Mouse (Mus musculus): ENCODE results near the gene Cse1l. TPM values are rescaled to one million over a fixed set of nuclear protein-coding genes. Genes with fewer than 3 reads are reported as not detected.

Gene Cse1l
- polyA plus RNA-seq, 1 experiment from 2014 or later: 134 TPM

DNA sequence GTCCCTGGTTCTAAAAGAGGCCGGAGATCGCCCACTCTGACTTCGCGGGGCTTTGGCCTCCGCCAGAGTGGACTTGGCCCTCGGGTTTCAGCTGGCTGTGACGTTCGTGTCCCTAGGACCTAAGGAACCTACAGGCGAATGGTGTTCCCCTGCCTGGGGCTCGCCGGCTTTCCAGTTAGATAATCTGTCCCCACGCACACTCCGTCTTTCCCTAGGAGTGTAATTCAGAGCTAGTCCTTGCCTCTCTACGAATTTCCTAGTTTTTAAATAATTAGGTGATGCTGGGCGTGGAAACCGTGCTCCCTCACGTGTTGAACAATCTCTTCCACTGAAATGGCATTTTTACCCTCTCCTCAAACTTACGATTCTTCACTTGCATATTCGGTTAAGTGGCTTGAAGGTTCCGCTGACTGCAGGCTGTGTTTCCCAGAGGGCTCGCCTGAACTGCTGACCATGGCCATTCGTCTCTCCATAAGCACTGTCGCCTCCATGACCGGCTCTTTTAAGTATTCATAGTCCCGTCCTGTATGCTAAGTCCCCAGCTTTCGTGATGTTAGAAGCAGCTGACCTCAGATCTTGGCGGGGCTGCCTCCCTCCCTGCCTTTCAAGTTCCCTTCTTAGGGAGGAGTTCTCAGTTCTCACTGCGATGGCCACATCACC lies 813 bp downstream of the Cse1l start:
- Histone ChIP-seq H3K4me2 (replicated peaks) (peak overlapping the region; percentile 88), H3K4me1 (peaks cover 10% of the 10 kb centered on the region), H3K36me3 (peaks cover 4% of the 10 kb centered on the region; the same call in 1 of the 2 replicates), H3K27me3 (replicated peaks) (no peaks in the 10 kb centered on the region), H3K27ac (0 out of 2 replicates have a peak overlapping the region, but pooled peaks have one; percentile 92), H3K4me3 (peak overlapping the region; percentile 87), H3K9ac (peak overlapping the region; percentile 86), H3K9me3 (no peaks in the 10 kb centered on the region)
- ATAC-seq (ENCODE audit: low FRiP score, low read depth): no peak; the same call in 1 of the 2 replicates
- WGBS: under 1% methylated on average over 28 of the region's 28 CpGs

DNA sequence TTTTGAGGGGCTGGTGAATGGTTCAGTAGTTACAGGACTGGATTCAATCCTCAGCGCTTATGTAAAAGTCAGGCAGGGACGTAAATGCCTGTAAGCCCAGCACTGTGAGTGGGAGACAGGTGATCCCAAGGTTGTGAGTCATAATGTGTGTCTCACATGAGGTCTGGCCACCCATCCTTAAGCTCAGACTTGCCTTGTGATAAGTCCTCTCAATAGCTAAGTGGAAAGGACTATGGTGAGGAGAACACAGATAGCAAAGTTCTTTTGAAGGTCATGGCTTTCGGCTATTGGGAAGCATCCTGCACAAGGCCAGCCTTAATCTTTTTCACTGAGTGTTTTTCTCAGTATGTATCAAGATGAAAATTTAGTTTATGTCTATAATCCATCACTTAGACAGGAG lies 3.9 kb downstream of the Cse1l start:
- no peak overlapping the region for H3K27ac ChIP-seq
- ATAC-seq (ENCODE audit: low FRiP score, low read depth): no peak
- H3K36me3 ChIP-seq: peaks cover 4% of the 10 kb centered on the region; the same call in 1 of the 2 replicates
- no peaks in the 10 kb centered on the region for H3K27me3 ChIP-seq (replicated peaks)
- no peak overlapping the region for H3K4me2 ChIP-seq (replicated peaks)
- WGBS: 95% methylated on average over 3 of the region's 3 CpGs
- no peaks in the 10 kb centered on the region for H3K9me3 ChIP-seq
- H3K9ac ChIP-seq: no peak overlapping the region
- no peak overlapping the region for H3K4me3 ChIP-seq
- H3K4me1 ChIP-seq: peaks cover 10% of the 10 kb centered on the region

DNA sequence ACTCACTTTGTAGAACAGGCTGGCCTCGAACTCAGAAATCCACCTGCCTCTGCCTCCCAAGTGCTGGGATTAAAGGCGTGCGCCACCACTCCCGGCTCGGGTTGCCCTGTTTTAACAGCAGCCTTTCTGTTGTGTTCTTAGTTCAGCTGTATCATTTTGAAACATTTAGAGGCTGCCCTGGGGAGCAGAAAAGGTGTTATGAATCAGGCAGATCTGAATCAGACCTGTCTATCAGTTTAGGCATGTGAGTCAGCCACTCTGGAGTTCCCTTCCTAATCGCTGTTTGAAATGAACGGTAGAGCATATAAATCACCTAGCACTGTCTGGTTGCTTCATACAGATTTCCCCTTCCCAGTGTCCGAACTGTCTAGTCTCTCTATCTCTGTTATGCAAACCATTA lies 4.7 kb downstream of the Cse1l start:
- WGBS: 92% methylated on average over 8 of the region's 8 CpGs
- no peak overlapping the region for H3K4me3 ChIP-seq
- H3K36me3 ChIP-seq: peaks cover 4% of the 10 kb centered on the region; the same call in 1 of the 2 replicates
- H3K4me1 ChIP-seq: peaks cover 10% of the 10 kb centered on the region
- H3K4me2 ChIP-seq (replicated peaks): no peak overlapping the region
- no peak overlapping the region for H3K9ac ChIP-seq
- no peaks in the 10 kb centered on the region for H3K27me3 ChIP-seq (replicated peaks)
- no peak for ATAC-seq (ENCODE audit: low FRiP score, low read depth)
- no peak overlapping the region for H3K27ac ChIP-seq
- no peaks in the 10 kb centered on the region for H3K9me3 ChIP-seq

DNA sequence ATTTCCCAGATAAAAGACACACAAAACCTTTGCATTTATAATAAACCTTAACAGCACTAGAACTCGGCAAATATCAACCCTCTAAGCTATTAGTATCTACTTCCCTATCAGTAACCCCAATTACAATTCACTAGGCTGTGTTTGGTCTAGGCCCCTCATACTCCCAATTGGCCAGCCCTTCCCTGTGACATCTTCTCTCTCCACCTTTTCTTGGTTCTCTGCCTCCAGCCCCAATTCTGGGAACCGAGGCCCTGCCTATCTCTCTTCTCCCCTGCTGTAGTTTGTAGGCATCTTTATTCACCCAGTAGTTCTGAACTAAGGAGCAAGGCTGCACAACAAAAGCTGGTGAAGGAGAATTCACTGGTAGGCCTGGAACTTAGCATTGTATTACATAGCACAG lies 18.1 kb downstream of the Cse1l start:
- no peak for ATAC-seq (ENCODE audit: low FRiP score, low read depth)

DNA sequence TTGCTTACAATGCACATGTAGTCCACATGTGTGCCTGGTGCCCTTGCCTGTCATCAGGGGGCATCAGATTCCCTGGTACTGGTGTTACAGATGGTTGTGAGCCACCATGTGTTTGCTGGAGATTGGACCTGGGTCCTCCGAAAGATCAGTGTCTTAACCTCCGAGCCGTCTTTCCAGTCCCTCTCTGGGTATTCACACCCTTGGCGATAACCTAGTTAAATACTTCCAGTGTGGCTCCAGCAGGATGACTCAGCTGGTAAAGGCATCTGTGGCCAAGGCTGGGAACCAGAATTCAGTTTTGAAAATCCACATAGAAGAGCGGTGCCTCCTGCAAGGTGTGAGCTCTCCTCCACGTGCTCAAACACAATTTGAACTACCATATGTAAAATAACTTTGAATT lies 28.1 kb downstream of the Cse1l start:
- no peak overlapping the region for H3K27ac ChIP-seq
- H3K9me3 ChIP-seq: no peaks in the 10 kb centered on the region
- H3K4me3 ChIP-seq: no peak overlapping the region
- H3K9ac ChIP-seq: no peak overlapping the region
- no peak overlapping the region for H3K4me2 ChIP-seq (replicated peaks)
- no peak for ATAC-seq (ENCODE audit: low FRiP score, low read depth)
- H3K36me3 ChIP-seq: peaks cover 80% of the 10 kb centered on the region
- 94% methylated on average over 6 of the region's 6 CpGs for WGBS
- no peaks in the 10 kb centered on the region for H3K4me1 ChIP-seq
- H3K27me3 ChIP-seq (replicated peaks): no peaks in the 10 kb centered on the region

More for the DNA sequence above, 18.1 kb downstream of the Cse1l start:
- Histone ChIP-seq H3K9me3 (no peaks in the 10 kb centered on the region), H3K9ac (no peak overlapping the region), H3K4me1 (no peaks in the 10 kb centered on the region), H3K27ac (no peak overlapping the region), H3K4me3 (no peak overlapping the region), H3K36me3 (peaks cover 77% of the 10 kb centered on the region), H3K27me3 (replicated peaks) (no peaks in the 10 kb centered on the region), H3K4me2 (replicated peaks) (no peak overlapping the region)
- WGBS: 87% methylated on average over 2 of the region's 2 CpGs

DNA sequence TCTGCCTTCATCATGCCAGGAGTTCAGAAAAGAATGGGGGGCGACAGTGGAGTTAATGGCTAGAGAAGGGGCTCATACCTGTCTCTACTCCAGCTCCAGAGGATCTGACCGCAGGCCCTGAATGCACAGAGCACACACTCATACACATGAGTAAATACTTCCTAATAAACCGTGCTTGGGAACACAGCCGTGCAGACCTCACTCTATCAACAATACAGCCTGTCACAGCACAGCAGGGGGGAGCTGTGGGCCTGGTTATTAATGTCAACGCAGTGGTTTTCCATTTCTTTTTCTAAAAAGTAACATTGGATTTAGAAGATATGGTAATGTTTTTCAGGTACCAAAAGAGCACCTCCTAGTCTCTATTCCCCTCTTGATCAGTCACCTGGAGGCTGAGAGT lies 28.6 kb downstream of the Cse1l start:
- Histone ChIP-seq H3K9ac (no peak overlapping the region), H3K4me3 (no peak overlapping the region), H3K4me2 (replicated peaks) (no peak overlapping the region), H3K27ac (no peak overlapping the region), H3K27me3 (replicated peaks) (no peaks in the 10 kb centered on the region), H3K9me3 (no peaks in the 10 kb centered on the region), H3K36me3 (peaks cover 79% of the 10 kb centered on the region), H3K4me1 (no peaks in the 10 kb centered on the region)
- 73% methylated on average over 5 of the region's 5 CpGs for WGBS
- no peak for ATAC-seq (ENCODE audit: low FRiP score, low read depth)

DNA sequence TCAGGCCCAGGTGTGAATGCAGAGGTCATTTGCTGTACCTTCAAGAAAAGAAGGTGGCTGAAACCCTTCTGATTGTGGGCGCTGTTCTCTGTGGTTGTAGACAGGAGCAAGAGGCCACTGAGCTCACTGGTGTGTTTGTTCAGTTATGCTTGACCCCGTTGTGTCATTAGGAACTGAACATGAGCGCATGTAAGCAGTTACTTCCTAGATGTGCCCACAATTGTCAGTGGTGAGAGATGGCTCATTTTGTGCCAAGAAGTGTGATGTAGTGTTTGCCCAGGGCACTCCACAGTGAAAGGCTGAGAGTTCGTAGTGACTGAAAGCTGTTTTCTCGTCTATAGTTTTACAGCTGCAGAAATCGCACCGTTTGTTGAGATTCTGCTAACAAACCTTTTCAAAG lies 29.7 kb downstream of the Cse1l start:
- Histone ChIP-seq H3K9me3 (no peaks in the 10 kb centered on the region), H3K27me3 (replicated peaks) (no peaks in the 10 kb centered on the region), H3K4me3 (no peak overlapping the region), H3K4me2 (replicated peaks) (no peak overlapping the region), H3K9ac (no peak overlapping the region), H3K4me1 (no peaks in the 10 kb centered on the region), H3K27ac (no peak overlapping the region), H3K36me3 (peaks cover 77% of the 10 kb centered on the region)
- ATAC-seq (ENCODE audit: low FRiP score, low read depth): no peak
- WGBS: 97% methylated on average over 7 of the region's 7 CpGs

DNA sequence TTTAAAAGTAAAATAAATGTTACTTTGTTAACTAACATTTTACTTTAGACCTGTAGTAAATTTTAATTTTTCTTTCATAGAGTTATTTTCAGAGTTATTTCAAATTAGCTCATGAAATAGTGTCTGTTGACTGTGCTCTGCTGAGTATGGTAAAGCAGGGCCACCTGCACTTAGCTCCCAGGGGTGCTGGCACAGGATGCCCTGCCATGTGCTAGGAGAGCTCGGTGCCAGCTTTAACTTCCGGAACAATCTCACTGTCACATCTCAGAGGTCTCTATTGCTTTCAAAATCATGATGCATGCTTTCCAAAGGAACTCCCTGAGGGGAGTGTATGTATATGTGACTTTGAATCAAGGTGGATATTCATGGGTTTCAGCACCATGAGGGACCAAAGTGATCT lies 30.3 kb downstream of the Cse1l start:
- H3K4me3 ChIP-seq: no peak overlapping the region
- H3K27ac ChIP-seq: no peak overlapping the region
- H3K27me3 ChIP-seq (replicated peaks): no peaks in the 10 kb centered on the region
- H3K36me3 ChIP-seq: peaks cover 78% of the 10 kb centered on the region
- no peak overlapping the region for H3K4me2 ChIP-seq (replicated peaks)
- 91% methylated on average over 2 of the region's 2 CpGs for WGBS
- H3K4me1 ChIP-seq: no peaks in the 10 kb centered on the region
- no peak overlapping the region for H3K9ac ChIP-seq
- no peaks in the 10 kb centered on the region for H3K9me3 ChIP-seq
- no peak for ATAC-seq (ENCODE audit: low FRiP score, low read depth)

DNA sequence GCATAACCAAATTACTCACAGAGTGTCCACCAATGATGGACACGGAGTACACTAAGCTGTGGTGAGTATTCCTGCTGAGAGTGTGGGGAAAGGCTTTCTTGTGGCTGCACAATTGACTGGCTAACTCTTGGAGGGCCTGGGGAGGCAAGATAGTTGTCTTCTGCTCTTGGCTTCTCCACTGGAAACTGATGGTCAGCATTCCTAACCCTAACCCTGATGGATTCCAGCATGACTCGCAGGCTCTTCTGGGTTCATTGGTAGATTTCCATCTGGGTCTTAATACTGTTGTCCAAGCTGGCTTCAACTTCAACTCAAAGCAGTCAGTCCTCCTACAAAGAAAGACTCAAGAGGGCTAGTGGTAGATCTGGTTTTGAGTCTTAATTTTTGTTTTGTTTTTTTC lies 37.3 kb downstream of the Cse1l start:
- peaks cover 81% of the 10 kb centered on the region for H3K36me3 ChIP-seq

DNA sequence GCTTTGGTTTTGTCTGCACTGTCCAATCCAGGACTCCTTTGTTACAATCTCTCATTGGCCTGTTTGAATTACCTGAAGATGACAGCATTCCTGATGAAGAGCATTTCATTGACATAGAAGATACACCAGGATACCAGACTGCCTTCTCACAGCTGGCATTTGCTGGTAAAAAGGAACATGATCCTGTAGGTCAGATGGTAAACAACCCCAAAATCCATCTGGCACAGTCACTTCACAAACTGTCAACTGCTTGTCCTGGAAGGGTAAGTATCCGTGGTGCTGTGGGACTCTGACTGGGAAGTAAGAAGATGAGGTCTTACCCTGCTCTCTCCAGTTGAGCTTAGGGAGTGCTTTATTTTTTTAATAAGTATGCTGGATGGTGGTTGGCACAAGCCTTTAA lies 38.5 kb downstream of the Cse1l start:
- no peak overlapping the region for H3K9ac ChIP-seq
- H3K4me2 ChIP-seq (replicated peaks): no peak overlapping the region
- no peaks in the 10 kb centered on the region for H3K4me1 ChIP-seq
- H3K4me3 ChIP-seq: no peak overlapping the region
- no peaks in the 10 kb centered on the region for H3K27me3 ChIP-seq (replicated peaks)
- H3K36me3 ChIP-seq: peaks cover 86% of the 10 kb centered on the region
- ATAC-seq (ENCODE audit: low FRiP score, low read depth): no peak
- no peak overlapping the region for H3K27ac ChIP-seq
- WGBS: 89% methylated on average over 1 of the region's 1 CpGs
- H3K9me3 ChIP-seq: no peaks in the 10 kb centered on the region

More for the DNA sequence above, 37.3 kb downstream of the Cse1l start:
- no peaks in the 10 kb centered on the region for H3K27me3 ChIP-seq (replicated peaks)
- H3K4me1 ChIP-seq: no peaks in the 10 kb centered on the region
- 94% methylated on average over 2 of the region's 2 CpGs for WGBS
- H3K27ac ChIP-seq: no peak overlapping the region
- H3K4me2 ChIP-seq (replicated peaks): no peak overlapping the region
- no peak for ATAC-seq (ENCODE audit: low FRiP score, low read depth)
- H3K9me3 ChIP-seq: no peaks in the 10 kb centered on the region
- H3K9ac ChIP-seq: no peak overlapping the region
- H3K4me3 ChIP-seq: no peak overlapping the region

DNA sequence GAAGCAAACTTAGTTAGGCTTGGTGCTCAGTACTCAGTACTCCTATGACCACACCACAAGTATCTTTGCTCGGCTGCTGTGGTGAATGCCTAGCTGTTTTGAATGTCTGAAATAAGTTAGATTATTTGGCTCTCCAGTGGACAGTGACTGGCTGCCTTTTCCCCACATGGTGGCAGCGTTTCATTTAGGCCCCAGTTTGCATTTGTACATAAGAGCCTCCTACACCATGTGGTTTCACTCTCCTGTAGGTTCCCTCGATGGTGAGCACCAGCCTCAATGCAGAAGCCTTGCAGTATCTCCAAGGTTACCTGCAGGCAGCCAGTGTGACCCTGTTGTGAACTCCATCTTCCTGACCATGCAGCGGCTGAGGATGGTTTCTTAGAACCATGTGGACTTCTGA lies 39.6 kb downstream of the Cse1l start:
- no peaks in the 10 kb centered on the region for H3K9me3 ChIP-seq
- 55% methylated on average over 4 of the region's 4 CpGs for WGBS
- H3K27ac ChIP-seq: no peak overlapping the region
- H3K4me2 ChIP-seq (replicated peaks): no peak overlapping the region
- no peak overlapping the region for H3K9ac ChIP-seq
- H3K36me3 ChIP-seq: peaks cover 91% of the 10 kb centered on the region
- H3K27me3 ChIP-seq (replicated peaks): no peaks in the 10 kb centered on the region
- no peaks in the 10 kb centered on the region for H3K4me1 ChIP-seq
- no peak for ATAC-seq (ENCODE audit: low FRiP score, low read depth)
- no peak overlapping the region for H3K4me3 ChIP-seq

DNA sequence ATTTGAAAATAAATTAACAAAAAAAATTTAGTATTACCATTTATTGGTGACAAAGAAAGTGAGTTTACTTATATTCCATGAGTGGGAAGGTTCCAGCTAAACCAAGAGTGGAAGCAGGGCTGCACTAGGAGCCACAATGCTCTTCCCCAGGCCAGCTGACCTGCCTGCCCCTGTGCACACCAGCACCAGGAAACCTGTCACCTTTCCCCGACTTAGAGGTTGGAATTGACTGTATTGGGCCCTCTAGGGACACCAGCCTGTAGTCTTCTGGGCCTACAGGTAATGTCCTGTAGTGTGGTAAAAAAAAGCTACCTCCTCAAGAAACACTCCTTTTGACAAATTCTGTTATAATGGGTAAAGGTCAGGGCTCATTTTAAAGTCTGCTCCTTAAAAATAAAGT lies 42.4 kb downstream of the Cse1l start:
- Histone ChIP-seq H3K9me3 (no peaks in the 10 kb centered on the region), H3K9ac (no peak overlapping the region), H3K27me3 (replicated peaks) (no peaks in the 10 kb centered on the region), H3K4me1 (no peaks in the 10 kb centered on the region), H3K4me3 (no peak overlapping the region), H3K27ac (no peak overlapping the region), H3K36me3 (peaks cover 89% of the 10 kb centered on the region), H3K4me2 (replicated peaks) (no peak overlapping the region)
- no peak for ATAC-seq (ENCODE audit: low FRiP score, low read depth)
- WGBS: 85% methylated on average over 1 of the region's 1 CpGs

DNA sequence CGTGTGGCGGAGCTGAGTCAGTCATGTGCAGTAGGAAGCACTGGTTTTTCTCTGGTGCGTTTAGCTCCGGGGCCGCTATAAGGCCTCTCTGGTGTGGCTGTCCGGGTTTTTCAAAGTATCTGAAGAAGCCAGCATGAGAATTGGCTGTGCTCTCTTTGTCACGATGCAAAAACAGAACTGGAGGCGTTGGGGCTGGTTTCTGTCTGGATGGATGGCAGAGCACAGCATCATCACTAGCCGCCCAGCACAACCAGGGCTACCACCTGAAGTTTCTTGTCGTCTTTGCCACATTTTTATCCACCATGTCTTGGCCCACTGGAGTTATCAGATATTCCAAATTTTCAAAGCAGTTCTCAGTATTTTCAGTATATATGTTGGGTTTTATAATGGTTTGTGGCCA lies 43.1 kb downstream of the Cse1l start:
- H3K4me1 ChIP-seq: no peaks in the 10 kb centered on the region
- ATAC-seq (ENCODE audit: low FRiP score, low read depth): no peak
- H3K4me3 ChIP-seq: no peak overlapping the region
- H3K9ac ChIP-seq: no peak overlapping the region
- H3K27ac ChIP-seq: no peak overlapping the region
- no peaks in the 10 kb centered on the region for H3K27me3 ChIP-seq (replicated peaks)
- 92% methylated on average over 10 of the region's 10 CpGs for WGBS
- no peaks in the 10 kb centered on the region for H3K9me3 ChIP-seq
- peaks cover 87% of the 10 kb centered on the region for H3K36me3 ChIP-seq
- no peak overlapping the region for H3K4me2 ChIP-seq (replicated peaks)

All from neural tube, embryonic 12.5 days (tissue).